Mouse (Mus musculus) liver, embryonic 14.5 days (tissue): Measurements from ENCODE around the gene Vps4b. TPM values are rescaled to one million over a fixed set of nuclear protein-coding genes. Genes with fewer than 3 reads are reported as not detected.

ENCODE experiments used
- ATAC-seq: fragments of 200-750 bp; cut with Nextera tagmentation; 2 replicates; pipeline ENCODE4 v1.8.0; 2017; ENCODE audit warnings: moderate number of reproducible peaks, mild to moderate bottlenecking, moderate library complexity; ENCODE audit not compliant: insufficient read depth
- DNase-seq, 3 experiments: peaks; one replicate each; pipeline ENCODE4 v3.0.0-alpha.2; 2012 to 2013; ENCODE audit warnings: low read depth in 3 of 3, low spot score in 3 of 3
- H3K27ac ChIP-seq: fragments of 300-500 bp; sonication (generic); 2 replicates; pipeline ENCODE4 v1.5.1; 2014; ENCODE audit warnings: moderate library complexity, mild to moderate bottlenecking, control low read depth, inconsistent platforms
- H3K27me3 ChIP-seq: fragments of 300-500 bp; sonication (generic); 2 replicates; pipeline ENCODE4 v1.6.1; 2014; ENCODE audit warnings: mild to moderate bottlenecking, low read length, moderate library complexity; ENCODE audit not compliant: control insufficient read depth, insufficient read depth
- H3K36me3 ChIP-seq: fragments of 300-500 bp; sonication (generic); replicated peaks from 2 replicates; pipeline ENCODE4 v1.6.1; 2014; ENCODE audit warnings: low read depth; ENCODE audit not compliant: control insufficient read depth, insufficient read depth
- H3K4me1 ChIP-seq, 2 experiments: fragments of 200-500 bp in 1 of 2; fragments of 300-500 bp in 1 of 2; sonication (generic) in 1 of 2; replicated peaks; 2 replicates each; pipeline ENCODE4 v1.6.1; 2012 to 2014; ENCODE audit warnings: antibody characterized with exemption in 1 of 2, inconsistent platforms in 1 of 2, low read length in 1 of 2; ENCODE audit not compliant: control insufficient read depth in 2 of 2, insufficient read depth in 2 of 2
- H3K4me2 ChIP-seq: fragments of 300-500 bp; sonication (generic); 2 replicates; pipeline ENCODE4 v1.6.1; 2014; ENCODE audit warnings: low read depth, mild to moderate bottlenecking, control low read depth, moderate library complexity
- H3K4me3 ChIP-seq, 2 experiments: fragments of 200-500 bp in 1 of 2; fragments of 300-500 bp in 1 of 2; sonication (generic) in 1 of 2; 2 replicates each; pipeline ENCODE4 v1.5.1; 2012 to 2014; ENCODE audit warnings: low read depth in 2 of 2, low read length in 2 of 2, mild to moderate bottlenecking in 2 of 2, control low read depth in 1 of 2, inconsistent platforms in 1 of 2, moderate library complexity in 1 of 2; ENCODE audit not compliant: insufficient read depth in 1 of 2
- H3K9ac ChIP-seq: fragments of 300-500 bp; sonication (generic); replicated peaks from 2 replicates; pipeline ENCODE4 v1.6.1; 2014; ENCODE audit warnings: mild to moderate bottlenecking, control low read depth, moderate library complexity
- H3K9me3 ChIP-seq: fragments of 300-500 bp; sonication (generic); 2 replicates; pipeline ENCODE4 v1.6.1; 2016; ENCODE audit warnings: low read length, mixed read lengths; ENCODE audit not compliant: control insufficient read depth
- CTCF ChIP-seq: IDR thresholded peaks from 2 replicates; pipeline ENCODE4 v1.5.1; 2016; ENCODE audit warnings: antibody characterized with exemption, low read depth, control low read depth
- EP300 ChIP-seq: IDR thresholded peaks from 2 replicates; pipeline ENCODE4 v1.6.1; 2016; ENCODE audit warnings: antibody characterized with exemption, low read depth
- WGBS: fragments of 180-500 bp; shearing (Covaris S2); extraction: QIAGEN DNeasy Blood & Tissue Kit; methylation state at CpG from one replicate; pipeline ENCODE4 v1.1.7; 2014; ENCODE audit not compliant: insufficient replicate concordance; 5-methylcytosine and 5-hydroxymethylcytosine counted together
- polyA plus RNA-seq, 2 experiments: library from polyadenylated mRNA; depleted of rRNA in 1 of 2; stranded (reverse) in 1 of 2; unstranded in 1 of 2; fragments of >200 nt; fragmentation: Nextera tagmentation in 1 of 2; extraction: Ambion mirVana in 1 of 2; gene quantifications; 2 replicates each; pipeline versions ENCODE4 v1.2.1 to v1.2.3; 2012 to 2014

Vps4b gene
- polyA plus RNA-seq (2012; rRNA removed): 4.9 and 9.5 TPM in 2 replicates
- 21.9 and 25.7 TPM in 2 replicates for polyA plus RNA-seq (2014; fragmentation: Nextera tagmentation; extraction: Ambion mirVana)

DNA sequence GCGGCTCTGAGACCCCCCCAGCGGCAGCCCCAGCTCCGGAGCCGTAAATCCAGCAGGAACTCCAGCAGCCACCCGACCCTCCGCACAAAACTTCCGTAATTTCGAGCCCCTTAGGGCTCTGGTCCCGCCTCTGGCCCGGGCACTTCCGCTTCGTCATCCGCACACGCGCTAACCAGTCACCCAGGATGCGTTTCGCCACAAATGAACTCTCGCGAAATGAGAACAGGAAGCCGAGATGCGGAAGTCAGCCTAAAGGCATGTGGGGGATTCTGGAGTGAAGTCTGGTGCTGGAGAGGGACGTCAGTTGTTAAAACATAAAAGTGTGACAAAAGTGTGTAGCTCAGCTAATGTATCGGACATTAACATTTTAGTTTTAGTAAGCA is at the start of gene Vps4b:
TSS of gene Vps4b (minus strand) at position 187 of the 383 bp plus-strand sequence.
- Histone ChIP-seq H3K9ac (peak within 1 kb of the TSS; percentile 91), H3K9me3 (no peaks in the 10 kb centered on the region), H3K36me3 (no peaks in the 10 kb centered on the region), H3K27me3 (no peaks in the 10 kb centered on the region), H3K27ac (peak within 1 kb of the TSS; percentile 60), H3K4me2 (peak within 1 kb of the TSS; percentile 85), H3K4me3 (peak within 1 kb of the TSS; percentile 74 to 86), H3K4me1 (peaks cover 7 to 16% of the 10 kb centered on the region in 2 experiments)
- TF ChIP-seq CTCF (no peak), EP300 (peak; percentile 62; the same call in 1 of the 2 replicates)
- ATAC-seq (peak; percentile 99), DNase-seq (peak; percentile 91 to 93 (median 92))
- WGBS: under 1% methylated on average over 23 of the region's 23 CpGs

DNA sequence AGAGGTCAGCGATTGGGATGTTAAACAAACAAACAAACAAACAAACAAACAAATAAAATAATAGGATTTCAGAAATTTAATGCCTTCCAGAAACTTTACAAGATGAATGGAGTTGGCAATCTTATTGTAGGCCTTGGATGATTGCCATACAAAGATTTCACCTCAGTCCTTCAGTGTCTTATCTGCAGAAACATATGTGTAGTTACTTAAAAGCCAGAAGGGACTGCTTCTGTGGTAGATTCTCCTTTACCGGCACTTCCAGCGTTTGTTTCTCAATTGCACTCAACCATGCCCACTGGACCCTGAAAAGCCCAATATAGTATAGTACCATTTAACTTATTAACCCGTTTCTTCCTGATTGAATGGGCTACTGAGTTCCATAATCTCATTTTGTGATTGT is 32.3 kb upstream of the Vps4b start:
- DNase-seq: no peak
- Histone ChIP-seq H3K27me3 (no peaks in the 10 kb centered on the region), H3K36me3 (no peaks in the 10 kb centered on the region), H3K27ac (no peak overlapping the region), H3K4me3 (no peak overlapping the region), H3K9ac (no peak overlapping the region), H3K4me2 (no peak overlapping the region), H3K4me1 (no peaks in the 10 kb centered on the region), H3K9me3 (no peaks in the 10 kb centered on the region)
- ATAC-seq: no peak
- TF ChIP-seq CTCF: no peak
- no peak for TF ChIP-seq EP300
- 33% methylated on average over 4 of the region's 4 CpGs for WGBS

DNA sequence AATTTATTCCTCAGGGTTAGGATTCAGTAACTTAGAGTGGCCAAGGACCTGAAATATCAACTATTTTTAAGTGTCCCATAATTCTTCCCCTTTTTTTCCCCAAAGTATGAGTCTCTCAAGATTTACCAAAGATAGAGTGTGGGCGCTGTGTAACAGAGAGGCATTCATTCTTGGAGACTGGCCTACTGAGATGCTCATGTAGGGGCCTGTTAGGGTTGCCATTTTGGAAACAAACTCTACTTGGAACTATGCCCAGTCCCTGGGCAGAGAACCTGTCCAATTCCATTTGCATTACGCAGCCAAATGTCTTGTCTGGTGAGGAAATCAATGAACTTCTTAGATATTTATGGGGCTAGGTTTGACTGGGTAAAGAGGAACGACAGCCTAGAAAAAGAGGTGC is 25.8 kb upstream of the Vps4b start:
- no peak overlapping the region for H3K27ac ChIP-seq
- H3K4me2 ChIP-seq: no peak overlapping the region
- H3K9me3 ChIP-seq: no peaks in the 10 kb centered on the region
- DNase-seq (no peak), ATAC-seq (no peak)
- WGBS: 51% methylated on average over 3 of the region's 3 CpGs
- no peaks in the 10 kb centered on the region for H3K27me3 ChIP-seq
- no peaks in the 10 kb centered on the region for H3K36me3 ChIP-seq
- H3K9ac ChIP-seq: no peak overlapping the region
- TF ChIP-seq CTCF (no peak), EP300 (no peak)
- H3K4me1 ChIP-seq: no peaks in the 10 kb centered on the region
- H3K4me3 ChIP-seq: no peak overlapping the region

DNA sequence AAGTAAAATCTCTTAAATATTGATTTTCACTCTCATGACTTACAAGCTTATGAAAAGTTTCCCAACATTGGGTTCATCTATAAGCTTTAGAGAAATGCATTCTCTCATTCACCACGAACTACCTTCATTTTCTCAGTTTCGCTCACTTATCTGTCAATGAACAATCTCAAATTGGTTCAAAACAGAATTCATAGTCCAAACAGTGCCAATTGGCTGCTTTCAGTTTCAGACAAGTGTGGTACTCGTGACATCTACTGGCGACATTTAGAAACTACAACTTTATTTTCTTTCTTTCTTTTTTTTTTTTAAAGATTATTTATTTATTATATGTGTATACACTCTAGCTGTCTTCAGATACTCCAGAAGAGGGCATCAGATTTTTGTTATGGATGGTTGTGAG is 21.8 kb upstream of the Vps4b start:
- Histone ChIP-seq H3K9ac (no peak overlapping the region), H3K9me3 (no peaks in the 10 kb centered on the region), H3K36me3 (no peaks in the 10 kb centered on the region), H3K27ac (no peak overlapping the region), H3K27me3 (no peaks in the 10 kb centered on the region), H3K4me1 (no peaks in the 10 kb centered on the region; a peak in 1 of 4 replicates), H3K4me3 (no peak overlapping the region), H3K4me2 (no peak overlapping the region)
- ATAC-seq: no peak
- 9% methylated on average over 4 of the region's 4 CpGs for WGBS
- DNase-seq: no peak
- TF ChIP-seq EP300 (no peak), CTCF (peak; percentile 37; the same call in 1 of the 2 replicates)

DNA sequence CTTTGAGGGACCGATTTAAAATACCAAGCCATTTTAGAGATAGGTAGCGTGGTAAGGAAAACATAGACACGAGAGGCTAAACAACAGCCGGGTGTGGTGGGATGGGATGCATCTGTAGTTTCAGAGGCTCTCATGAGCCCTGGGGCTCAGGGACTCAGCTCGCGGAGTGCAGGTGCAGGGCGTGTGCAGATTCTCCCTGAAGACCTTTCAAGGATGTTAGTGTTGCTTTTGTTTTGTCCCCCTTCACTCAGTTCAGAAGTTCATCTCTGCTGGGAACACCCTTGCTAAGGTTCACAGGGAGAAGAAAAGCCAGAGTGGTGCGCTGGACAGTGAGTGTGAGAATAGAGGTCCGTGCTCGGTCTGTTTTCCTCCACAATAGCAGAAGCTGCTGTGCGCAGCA is 20.2 kb upstream of the Vps4b start:
- TF ChIP-seq CTCF (no peak), EP300 (no peak)
- ATAC-seq: no peak
- no peaks in the 10 kb centered on the region for H3K27me3 ChIP-seq
- no peaks in the 10 kb centered on the region; a peak in 1 of 4 replicates for H3K4me1 ChIP-seq
- no peak overlapping the region for H3K27ac ChIP-seq
- no peak overlapping the region for H3K4me2 ChIP-seq
- WGBS: 75% methylated on average over 11 of the region's 11 CpGs
- no peak overlapping the region for H3K9ac ChIP-seq
- no peak overlapping the region for H3K4me3 ChIP-seq
- H3K9me3 ChIP-seq: no peaks in the 10 kb centered on the region
- no peak for DNase-seq
- no peaks in the 10 kb centered on the region for H3K36me3 ChIP-seq
